Mouse (Mus musculus): ENCODE results near the gene Emx1. TPM values are rescaled to one million over a fixed set of nuclear protein-coding genes. Genes with fewer than 3 reads are reported as not detected.

The Emx1 gene
- polyA plus RNA-seq, 1 experiment from 2014 or later, result not detected

GRCm38 (mm10) chr6:85186744-85187059 is 536 bp upstream of the Emx1 start:
- no peak for ATAC-seq (ENCODE audit: low read depth)
- Histone ChIP-seq H3K9me3 (replicated peaks; ENCODE audit: control insufficient read depth, low read length) (no peaks in the 10 kb centered on the region), H3K4me3 (ENCODE audit: low read depth, low read length) (no peak overlapping the region), H3K27ac (ENCODE audit: low read length) (no peak overlapping the region), H3K4me1 (ENCODE audit: control insufficient read depth, low read depth, low read length) (no peaks in the 10 kb centered on the region; the same call in 1 of the 2 replicates), H3K9ac (ENCODE audit: low read depth, low read length) (no peak overlapping the region), H3K4me2 (ENCODE audit: low read depth, low read length) (no peak overlapping the region), H3K36me3 (ENCODE audit: control insufficient read depth, insufficient read depth) (no peaks in the 10 kb centered on the region), H3K27me3 (ENCODE audit: control insufficient read depth, insufficient read depth, low read depth, low read length) (peaks cover 74% of the 10 kb centered on the region)
- WGBS (ENCODE audit: insufficient replicate concordance), result 3% methylated on average over 15 of the region's 15 CpGs

- H3K4me1 ChIP-seq (ENCODE audit: control insufficient read depth, low read depth, low read length), result no peaks in the 10 kb centered on the region; the same call in 1 of the 2 replicates
- WGBS (ENCODE audit: insufficient replicate concordance), result 2% methylated on average over 39 of the region's 39 CpGs
- no peak for ATAC-seq (ENCODE audit: low read depth)
- peaks cover 91% of the 10 kb centered on the region for H3K27me3 ChIP-seq (ENCODE audit: control insufficient read depth, insufficient read depth, low read depth, low read length)
- H3K9ac ChIP-seq (ENCODE audit: low read depth, low read length), result no peak overlapping the region
- H3K4me2 ChIP-seq (ENCODE audit: low read depth, low read length), result peak overlapping the region; percentile 50; the same call in 1 of the 2 replicates
- no peak overlapping the region for H3K27ac ChIP-seq (ENCODE audit: low read length)
- H3K4me3 ChIP-seq (ENCODE audit: low read depth, low read length), result peak overlapping the region; percentile 36; the same call in 1 of the 2 replicates
- H3K36me3 ChIP-seq (ENCODE audit: control insufficient read depth, insufficient read depth), result no peaks in the 10 kb centered on the region
- H3K9me3 ChIP-seq (replicated peaks; ENCODE audit: control insufficient read depth, low read length), result no peaks in the 10 kb centered on the region
Observed at GRCm38 (mm10) chr6:85188256-85189110, 1.2 kb downstream of the Emx1 start.

- ATAC-seq (ENCODE audit: low read depth), result no peak
- 7% methylated on average over 14 of the region's 14 CpGs for WGBS (ENCODE audit: insufficient replicate concordance)
Observed at GRCm38 (mm10) chr6:85189361-85189760, 2.1 kb downstream of the Emx1 start.

GRCm38 (mm10) chr6:85189911-85190591 is 2.8 kb downstream of the Emx1 start:
- Histone ChIP-seq H3K4me2 (ENCODE audit: low read depth, low read length) (0 out of 2 replicates have a peak overlapping the region, but pooled peaks have one; percentile 24), H3K36me3 (ENCODE audit: control insufficient read depth, insufficient read depth) (no peaks in the 10 kb centered on the region), H3K27me3 (ENCODE audit: control insufficient read depth, insufficient read depth, low read depth, low read length) (peaks cover 97% of the 10 kb centered on the region), H3K9me3 (replicated peaks; ENCODE audit: control insufficient read depth, low read length) (no peaks in the 10 kb centered on the region), H3K4me1 (ENCODE audit: control insufficient read depth, low read depth, low read length) (no peaks in the 10 kb centered on the region; the same call in 1 of the 2 replicates), H3K4me3 (ENCODE audit: low read depth, low read length) (peak overlapping the region; percentile 21; the same call in 1 of the 2 replicates), H3K27ac (ENCODE audit: low read length) (no peak overlapping the region), H3K9ac (ENCODE audit: low read depth, low read length) (no peak overlapping the region)
- no peak for ATAC-seq (ENCODE audit: low read depth)
- WGBS (ENCODE audit: insufficient replicate concordance), result under 1% methylated on average over 52 of the region's 52 CpGs

More at GRCm38 (mm10) chr6:85189361-85189760, 2.1 kb downstream of the Emx1 start:
- no peak overlapping the region for H3K9ac ChIP-seq (ENCODE audit: low read depth, low read length)
- H3K27ac ChIP-seq (ENCODE audit: low read length), result no peak overlapping the region
- H3K36me3 ChIP-seq (ENCODE audit: control insufficient read depth, insufficient read depth), result no peaks in the 10 kb centered on the region
- no peak overlapping the region for H3K4me2 ChIP-seq (ENCODE audit: low read depth, low read length)
- H3K27me3 ChIP-seq (ENCODE audit: control insufficient read depth, insufficient read depth, low read depth, low read length), result peaks cover 96% of the 10 kb centered on the region
- H3K4me3 ChIP-seq (ENCODE audit: low read depth, low read length), result no peak overlapping the region
- no peaks in the 10 kb centered on the region for H3K9me3 ChIP-seq (replicated peaks; ENCODE audit: control insufficient read depth, low read length)
- no peaks in the 10 kb centered on the region; the same call in 1 of the 2 replicates for H3K4me1 ChIP-seq (ENCODE audit: control insufficient read depth, low read depth, low read length)

GRCm38 (mm10) chr6:85190671-85191070 is 3.4 kb downstream of the Emx1 start:
- Histone ChIP-seq H3K4me3 (ENCODE audit: low read depth, low read length) (no peak overlapping the region), H3K36me3 (ENCODE audit: control insufficient read depth, insufficient read depth) (no peaks in the 10 kb centered on the region), H3K4me2 (ENCODE audit: low read depth, low read length) (0 out of 2 replicates have a peak overlapping the region, but pooled peaks have one; percentile 24), H3K27ac (ENCODE audit: low read length) (no peak overlapping the region), H3K9me3 (replicated peaks; ENCODE audit: control insufficient read depth, low read length) (no peaks in the 10 kb centered on the region), H3K9ac (ENCODE audit: low read depth, low read length) (no peak overlapping the region), H3K27me3 (ENCODE audit: control insufficient read depth, insufficient read depth, low read depth, low read length) (peaks cover 94% of the 10 kb centered on the region), H3K4me1 (ENCODE audit: control insufficient read depth, low read depth, low read length) (no peaks in the 10 kb centered on the region; the same call in 1 of the 2 replicates)
- 4% methylated on average over 13 of the region's 13 CpGs for WGBS (ENCODE audit: insufficient replicate concordance)
- ATAC-seq (ENCODE audit: low read depth), result no peak

GRCm38 (mm10) chr6:85191751-85192440 is 4.7 kb downstream of the Emx1 start:
- Histone ChIP-seq H3K4me3 (ENCODE audit: low read depth, low read length) (no peak overlapping the region), H3K9ac (ENCODE audit: low read depth, low read length) (no peak overlapping the region)
- 11% methylated on average over 9 of the region's 9 CpGs for WGBS (ENCODE audit: insufficient replicate concordance)

GRCm38 (mm10) chr6:85193381-85194318 is 6.4 kb downstream of the Emx1 start:
- WGBS (ENCODE audit: insufficient replicate concordance), result 5% methylated on average over 29 of the region's 29 CpGs
- Histone ChIP-seq H3K9ac (ENCODE audit: low read depth, low read length) (no peak overlapping the region), H3K4me3 (ENCODE audit: low read depth, low read length) (no peak overlapping the region), H3K4me2 (ENCODE audit: low read depth, low read length) (no peak overlapping the region), H3K27me3 (ENCODE audit: control insufficient read depth, insufficient read depth, low read depth, low read length) (peaks cover 70% of the 10 kb centered on the region), H3K9me3 (replicated peaks; ENCODE audit: control insufficient read depth, low read length) (no peaks in the 10 kb centered on the region), H3K4me1 (ENCODE audit: control insufficient read depth, low read depth, low read length) (no peaks in the 10 kb centered on the region; the same call in 1 of the 2 replicates), H3K27ac (ENCODE audit: low read length) (no peak overlapping the region), H3K36me3 (ENCODE audit: control insufficient read depth, insufficient read depth) (no peaks in the 10 kb centered on the region)
- ATAC-seq (ENCODE audit: low read depth), result no peak

More at GRCm38 (mm10) chr6:85191751-85192440, 4.7 kb downstream of the Emx1 start:
- no peak overlapping the region for H3K27ac ChIP-seq (ENCODE audit: low read length)
- no peaks in the 10 kb centered on the region for H3K9me3 ChIP-seq (replicated peaks; ENCODE audit: control insufficient read depth, low read length)
- peaks cover 88% of the 10 kb centered on the region for H3K27me3 ChIP-seq (ENCODE audit: control insufficient read depth, insufficient read depth, low read depth, low read length)
- H3K36me3 ChIP-seq (ENCODE audit: control insufficient read depth, insufficient read depth), result no peaks in the 10 kb centered on the region
- no peak overlapping the region for H3K4me2 ChIP-seq (ENCODE audit: low read depth, low read length)
- H3K4me1 ChIP-seq (ENCODE audit: control insufficient read depth, low read depth, low read length), result no peaks in the 10 kb centered on the region; the same call in 1 of the 2 replicates
- ATAC-seq (ENCODE audit: low read depth), result no peak

GRCm38 (mm10) chr6:85197951-85198350 is 10.7 kb downstream of the Emx1 start:
- 45% methylated on average over 2 of the region's 2 CpGs for WGBS (ENCODE audit: insufficient replicate concordance)
- Histone ChIP-seq H3K4me2 (ENCODE audit: low read depth, low read length) (no peak overlapping the region), H3K27ac (ENCODE audit: low read length) (no peak overlapping the region), H3K27me3 (ENCODE audit: control insufficient read depth, insufficient read depth, low read depth, low read length) (peaks cover 27% of the 10 kb centered on the region), H3K36me3 (ENCODE audit: control insufficient read depth, insufficient read depth) (no peaks in the 10 kb centered on the region), H3K9ac (ENCODE audit: low read depth, low read length) (no peak overlapping the region), H3K9me3 (replicated peaks; ENCODE audit: control insufficient read depth, low read length) (no peaks in the 10 kb centered on the region), H3K4me1 (ENCODE audit: control insufficient read depth, low read depth, low read length) (no peaks in the 10 kb centered on the region), H3K4me3 (ENCODE audit: low read depth, low read length) (no peak overlapping the region)
- ATAC-seq (ENCODE audit: low read depth), result no peak

All from liver, embryonic 16.5 days (tissue).